Mouse (Mus musculus) MEL (cell line): ENCODE measurements around the gene Dyx1c1. TPM values are rescaled to one million over a fixed set of nuclear protein-coding genes. Genes with fewer than 3 reads are reported as not detected.

Experiments used
- DNase-seq: peaks from one replicate; pipeline ENCODE4 v3.0.0; 2011; ENCODE audit warnings: low read depth, low spot score
- H3K27ac ChIP-seq: 2 replicates; pipeline ENCODE4 v1.5.1; 2012; ENCODE audit warnings: low read depth, mild to moderate bottlenecking, control low read depth, low read length, moderate library complexity; ENCODE audit not compliant: control insufficient read depth
- H3K27me3 ChIP-seq, 2 experiments: fragments of 150-350 bp in 1 of 2; sonication (generic) in 1 of 2; 2 replicates each; pipeline ENCODE4 v1.6.1; 2012; ENCODE audit warnings: low read length in 2 of 2, mild to moderate bottlenecking in 2 of 2, improper control_type of control experiment in 1 of 2, moderate library complexity in 1 of 2; ENCODE audit not compliant: insufficient read depth in 2 of 2, control insufficient read depth in 1 of 2
- H3K36me3 ChIP-seq, 2 experiments: 2 replicates each; pipeline ENCODE4 v1.6.1; 2012 to 2014; ENCODE audit warnings: low read length in 2 of 2, improper control_type of control experiment in 1 of 2, inconsistent platforms in 1 of 2, mild to moderate bottlenecking in 1 of 2; ENCODE audit not compliant: insufficient read depth in 2 of 2, control insufficient read depth in 1 of 2
- H3K4me1 ChIP-seq, 2 experiments: fragments of 150-350 bp in 1 of 2; sonication (generic) in 1 of 2; 2 replicates each; pipeline ENCODE4 v1.6.1; 2012; ENCODE audit warnings: low read length in 2 of 2, improper control_type of control experiment in 1 of 2, mild to moderate bottlenecking in 1 of 2; ENCODE audit not compliant: insufficient read depth in 2 of 2, control insufficient read depth in 1 of 2
- H3K4me3 ChIP-seq, 2 experiments: fragments of 150-350 bp in 1 of 2; sonication (generic) in 1 of 2; 2 replicates each; pipeline ENCODE4 v1.5.1; 2012; ENCODE audit warnings: low read depth in 2 of 2, low read length in 2 of 2, mild to moderate bottlenecking in 2 of 2, moderate library complexity in 2 of 2, control low read depth in 1 of 2, improper control_type of control experiment in 1 of 2; ENCODE audit not compliant: control insufficient read depth in 1 of 2, insufficient read depth in 1 of 2
- H3K79me2 ChIP-seq: 2 replicates; pipeline ENCODE4 v1.6.1; 2012; ENCODE audit warnings: mild to moderate bottlenecking, low read length, moderate library complexity; ENCODE audit not compliant: control insufficient read depth, poor library complexity, insufficient read depth
- H3K9ac ChIP-seq: 2 replicates; pipeline ENCODE4 v1.6.1; 2012; ENCODE audit warnings: low read depth, mild to moderate bottlenecking, control low read depth, low read length, moderate library complexity; ENCODE audit not compliant: control insufficient read depth, poor library complexity, severe bottlenecking
- H3K9me3 ChIP-seq: fragments of 150-350 bp; sonication (generic); replicated peaks from 2 replicates; pipeline ENCODE4 v1.6.1; 2012; ENCODE audit warnings: mild to moderate bottlenecking, low read length, improper control_type of control experiment, moderate library complexity; ENCODE audit not compliant: insufficient read depth
- CHD2 ChIP-seq: IDR thresholded peaks from 2 replicates; pipeline ENCODE4 v1.6.1; 2011; ENCODE audit warnings: low read length, improper control_type of control experiment
- CTCF ChIP-seq, 3 experiments: IDR thresholded peaks in 2 of 3; conservative IDR thresholded peaks in 1 of 3; 2 replicates each; pipeline ENCODE4 v1.5.1; 2011 to 2012; ENCODE audit warnings: low read length in 3 of 3, low read depth in 2 of 3, mild to moderate bottlenecking in 2 of 3, improper control_type of control experiment in 1 of 3, inconsistent platforms in 1 of 3, mixed read lengths in 1 of 3, moderate library complexity in 1 of 3; ENCODE audit not compliant: control insufficient read depth in 1 of 3, insufficient read depth in 1 of 3, poor library complexity in 1 of 3, severe bottlenecking in 1 of 3
- KAT2A ChIP-seq: conservative IDR thresholded peaks from 2 replicates; pipeline ENCODE4 v1.6.1; 2012; ENCODE audit warnings: low read depth, low read length, improper control_type of control experiment, inconsistent platforms
- NRF1 ChIP-seq: IDR thresholded peaks from 2 replicates; pipeline ENCODE4 v1.6.1; 2014; ENCODE audit warnings: low read depth, mild to moderate bottlenecking, inconsistent platforms, low read length, improper control_type of control experiment, moderate library complexity; ENCODE audit not compliant: poor library complexity, insufficient read depth, severe bottlenecking
- POLR2AphosphoS2 ChIP-seq: IDR thresholded peaks from 2 replicates; pipeline ENCODE4 v1.6.1; 2011; ENCODE audit warnings: low read length, improper control_type of control experiment
- RAD21 ChIP-seq: IDR thresholded peaks from 2 replicates; pipeline ENCODE4 v1.6.1; 2011; ENCODE audit warnings: mild to moderate bottlenecking, low read depth, low read length, improper control_type of control experiment
- RCOR1 ChIP-seq: IDR thresholded peaks from 2 replicates; pipeline ENCODE4 v1.6.1; 2012; ENCODE audit warnings: low read depth, mild to moderate bottlenecking, inconsistent platforms, low read length, improper control_type of control experiment
- TAL1 ChIP-seq: IDR thresholded peaks from 2 replicates; pipeline ENCODE4 v1.6.1; 2012; ENCODE audit warnings: mild to moderate bottlenecking, inconsistent platforms, low read length, moderate library complexity, mixed read lengths
- UBTF ChIP-seq: IDR thresholded peaks from 2 replicates; pipeline ENCODE4 v1.6.1; 2012; ENCODE audit warnings: low read depth, mild to moderate bottlenecking, inconsistent platforms, low read length, improper control_type of control experiment, moderate library complexity, borderline replicate concordance; ENCODE audit not compliant: insufficient read depth
- USF2 ChIP-seq, 2 experiments: IDR thresholded peaks; 2 replicates each; pipeline ENCODE4 v1.6.1; 2011 to 2012; ENCODE audit warnings: improper control_type of control experiment in 2 of 2, low read length in 2 of 2, borderline replicate concordance in 1 of 2, inconsistent platforms in 1 of 2, low read depth in 1 of 2, mild to moderate bottlenecking in 1 of 2; ENCODE audit not compliant: insufficient read depth in 1 of 2
- polyA plus RNA-seq, 2 experiments: library from polyadenylated mRNA; stranded (reverse) in 1 of 2; unstranded in 1 of 2; fragments of >175 nt in 1 of 2; fragments of >200 nt in 1 of 2; gene quantifications; 2 replicates each; pipeline versions ENCODE4 v1.2.1 to v1.2.4; 2012; ENCODE audit warnings: low replicate concordance in 2 of 2, low read depth in 1 of 2; ENCODE audit not compliant: insufficient read length in 2 of 2, insufficient read depth in 1 of 2, missing spikeins in 1 of 2
- total RNA-seq: library from RNA; depleted of rRNA; stranded (reverse); fragments of 300-350 nt; gene quantifications from 2 replicates; pipeline ENCODE4 v1.2.3, GENCODE M21; 2012

The Dyx1c1 gene
- total and polyA plus RNA-seq, 3 experiments = 1.0 to 2.0 TPM; not detected in 1

DNA sequence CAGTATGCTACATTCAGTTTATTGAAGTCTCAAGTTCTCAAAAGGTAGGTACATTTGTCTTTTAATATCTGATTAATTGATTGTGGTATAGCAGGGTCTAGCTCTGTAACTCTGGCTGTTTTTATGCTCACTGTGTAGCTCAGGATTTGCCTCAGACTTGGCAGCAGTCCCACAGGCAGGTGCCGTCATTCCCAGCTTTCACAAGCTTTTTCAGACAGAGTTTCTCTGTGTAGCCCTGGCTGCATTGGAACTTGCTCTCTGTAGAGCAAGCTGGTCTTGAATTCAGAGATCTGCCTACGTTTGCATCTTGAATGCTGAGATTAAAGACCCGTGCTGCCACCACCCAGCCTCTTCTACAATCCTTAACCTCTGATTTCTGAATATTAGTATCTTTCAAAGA is 43.6 kb downstream of the Dyx1c1 start:
- no peak for TF ChIP-seq UBTF
- TF ChIP-seq POLR2AphosphoS2 = no peak
- TF ChIP-seq CHD2 = no peak
- no peak for TF ChIP-seq RAD21
- no peak overlapping the region for H3K4me3 ChIP-seq
- no peaks in the 10 kb centered on the region for H3K36me3 ChIP-seq
- H3K4me1 ChIP-seq = no peaks in the 10 kb centered on the region
- no peak overlapping the region for H3K27ac ChIP-seq
- H3K27me3 ChIP-seq = no peaks in the 10 kb centered on the region
- H3K79me2 ChIP-seq = no peaks in the 10 kb centered on the region
- H3K9me3 ChIP-seq = no peaks in the 10 kb centered on the region
- no peak for DNase-seq
- no peak overlapping the region for H3K9ac ChIP-seq

- no peaks in the 10 kb centered on the region; a peak in 1 of 4 replicates for H3K36me3 ChIP-seq
Measured at GRCm38 (mm10) chr9:73004076-73004475, 45.5 kb downstream of the Dyx1c1 start.

DNA sequence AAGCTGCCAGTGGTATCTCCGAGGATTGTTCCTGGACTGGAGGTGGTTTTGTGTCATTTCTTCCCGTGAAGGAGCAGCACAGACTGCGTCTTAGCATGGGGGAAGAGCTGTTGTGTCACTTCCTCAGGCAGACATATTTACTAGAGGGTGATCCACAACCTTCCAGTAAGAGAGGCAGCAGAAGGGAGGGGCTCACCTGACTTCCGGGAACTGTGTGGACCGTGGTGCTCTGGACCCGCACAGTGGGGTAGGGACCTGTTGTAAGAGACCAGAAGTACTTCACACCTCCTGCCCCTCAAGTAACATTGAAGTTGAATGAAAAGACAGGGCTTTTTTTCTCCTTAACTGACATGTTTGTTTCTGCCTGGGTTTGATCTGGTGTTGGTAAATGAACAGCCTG is 46.5 kb downstream of the Dyx1c1 start:
- no peak for TF ChIP-seq NRF1
- TF ChIP-seq POLR2AphosphoS2 = no peak
- TF ChIP-seq CTCF (IDR thresholded peaks at IDR 0.05 in 2 of 3, conservative IDR thresholded peaks at IDR 0.05 in 1 of 3; ENCODE audit: control insufficient read depth in 1 of 3, insufficient read depth in 1 of 3, low read depth in 2 of 3, low read length in 3 of 3, poor library complexity in 1 of 3, severe bottlenecking in 1 of 3) = no peak
- DNase-seq = no peak

More at GRCm38 (mm10) chr9:73004076-73004475, 45.5 kb downstream of the Dyx1c1 start:
- no peak overlapping the region for H3K27ac ChIP-seq
- H3K9me3 ChIP-seq = no peaks in the 10 kb centered on the region
- no peak for DNase-seq
- H3K4me3 ChIP-seq = no peak overlapping the region
- H3K79me2 ChIP-seq = no peaks in the 10 kb centered on the region
- H3K9ac ChIP-seq = no peak overlapping the region
- H3K27me3 ChIP-seq = no peaks in the 10 kb centered on the region
- TF ChIP-seq RCOR1 = no peak
- TF ChIP-seq TAL1 = no peak
- no peaks in the 10 kb centered on the region; a peak in 1 of 4 replicates for H3K4me1 ChIP-seq

DNA sequence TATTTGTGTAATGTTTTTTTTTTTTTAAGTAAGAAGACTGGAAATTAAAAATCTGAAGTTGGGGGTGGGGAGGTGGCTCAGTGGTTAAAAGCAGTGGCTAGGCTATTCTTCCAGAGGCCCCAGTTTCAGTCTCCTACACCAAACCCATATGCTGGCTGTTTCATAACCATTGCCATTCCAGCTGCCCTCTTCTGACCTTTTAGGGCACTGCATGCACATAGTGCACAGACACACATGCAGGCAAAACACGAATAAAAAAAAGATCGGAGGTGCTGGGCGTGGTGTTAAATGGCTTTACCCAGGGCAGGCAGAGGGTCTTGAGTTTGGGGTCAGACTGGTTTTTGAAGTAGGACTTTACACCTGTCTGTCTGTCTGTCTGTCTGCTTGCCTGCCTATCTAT is 47.6 kb downstream of the Dyx1c1 start:
- DNase-seq = no peak
- TF ChIP-seq USF2 (IDR thresholded peaks at IDR 0.05; ENCODE audit: borderline replicate concordance in 1 of 2, insufficient read depth in 1 of 2, low read depth in 1 of 2, low read length in 2 of 2) (no peak), KAT2A (no peak), CTCF (IDR thresholded peaks at IDR 0.05 in 2 of 3, conservative IDR thresholded peaks at IDR 0.05 in 1 of 3; ENCODE audit: control insufficient read depth in 1 of 3, insufficient read depth in 1 of 3, low read depth in 2 of 3, low read length in 3 of 3, poor library complexity in 1 of 3, severe bottlenecking in 1 of 3) (peak in 1 of 3 experiments; percentile 29; a peak in 3 of 6 replicates)
- Histone ChIP-seq H3K9ac (no peak overlapping the region), H3K9me3 (no peaks in the 10 kb centered on the region), H3K79me2 (no peaks in the 10 kb centered on the region), H3K4me3 (no peak overlapping the region), H3K36me3 (no peaks in the 10 kb centered on the region; a peak in 1 of 4 replicates), H3K4me1 (no peaks in the 10 kb centered on the region; a peak in 1 of 4 replicates), H3K27ac (no peak overlapping the region), H3K27me3 (no peaks in the 10 kb centered on the region)

More for the DNA sequence above, 46.5 kb downstream of the Dyx1c1 start:
- no peak overlapping the region for H3K27ac ChIP-seq
- no peaks in the 10 kb centered on the region; a peak in 1 of 4 replicates for H3K36me3 ChIP-seq
- no peak overlapping the region for H3K9ac ChIP-seq
- no peaks in the 10 kb centered on the region for H3K27me3 ChIP-seq
- H3K4me1 ChIP-seq = no peaks in the 10 kb centered on the region; a peak in 1 of 4 replicates
- no peaks in the 10 kb centered on the region for H3K79me2 ChIP-seq
- H3K4me3 ChIP-seq = no peak overlapping the region
- H3K9me3 ChIP-seq = no peaks in the 10 kb centered on the region
